Mouse (Mus musculus) hindbrain, embryonic 11.5 days (tissue): ENCODE measurements around the gene Cd40. TPM values are rescaled to one million over a fixed set of nuclear protein-coding genes. Genes with fewer than 3 reads are reported as not detected.

ENCODE experiments used
- ATAC-seq: fragments of 200-750 bp; cut with Nextera tagmentation; 2 replicates; pipeline ENCODE4 v1.8.0; 2017; ENCODE audit warnings: mild to moderate bottlenecking, moderate TSS enrichment, moderate library complexity; ENCODE audit not compliant: low FRiP score
- DNase-seq: peaks from one replicate; pipeline ENCODE4 v3.0.0-alpha.2; 2015; ENCODE audit warnings: low spot score
- H3K27ac ChIP-seq: fragments of 300-500 bp; sonication (generic); 2 replicates; pipeline ENCODE4 v1.5.1; 2014; ENCODE audit warnings: mild to moderate bottlenecking, low read depth, low read length
- H3K27me3 ChIP-seq: fragments of 300-500 bp; sonication (generic); 2 replicates; pipeline ENCODE4 v1.6.1; 2014; ENCODE audit warnings: mild to moderate bottlenecking, low read length, moderate library complexity, mixed read lengths; ENCODE audit not compliant: control insufficient read depth, insufficient read depth
- H3K36me3 ChIP-seq: fragments of 300-500 bp; sonication (generic); 2 replicates; pipeline ENCODE4 v1.6.1; 2014; ENCODE audit warnings: mild to moderate bottlenecking, low read length, moderate library complexity, mixed read lengths; ENCODE audit not compliant: control insufficient read depth, insufficient read depth
- H3K4me1 ChIP-seq: fragments of 300-500 bp; sonication (generic); replicated peaks from 2 replicates; pipeline ENCODE4 v1.6.1; 2014; ENCODE audit warnings: low read length, mixed read lengths; ENCODE audit not compliant: control insufficient read depth, insufficient read depth
- H3K4me2 ChIP-seq: fragments of 300-500 bp; sonication (generic); replicated peaks from 2 replicates; pipeline ENCODE4 v1.6.1; 2014; ENCODE audit warnings: mild to moderate bottlenecking, low read depth, low read length
- H3K4me3 ChIP-seq: fragments of 300-500 bp; sonication (generic); 2 replicates; pipeline ENCODE4 v1.5.1; 2014; ENCODE audit warnings: low read depth, low read length
- H3K9ac ChIP-seq: fragments of 300-500 bp; sonication (generic); 2 replicates; pipeline ENCODE4 v1.6.1; 2014; ENCODE audit warnings: low read depth, low read length
- H3K9me3 ChIP-seq: fragments of 300-500 bp; sonication (generic); 2 replicates; pipeline ENCODE4 v1.6.1; 2016; ENCODE audit warnings: low read length; ENCODE audit not compliant: control insufficient read depth
- WGBS: fragments of 180-500 bp; shearing (Covaris S2); extraction: QIAGEN DNeasy Blood & Tissue Kit; methylation state at CpG from one replicate; pipeline ENCODE4 v1.1.7; 2014; 5-methylcytosine and 5-hydroxymethylcytosine counted together
- polyA plus RNA-seq: library from polyadenylated mRNA; unstranded; fragments of >200 nt; fragmentation: Nextera tagmentation; extraction: Ambion mirVana; gene quantifications from 2 replicates; pipeline ENCODE4 v1.2.1, GENCODE M21; 2014

Cd40 gene
- polyA plus RNA-seq, 1 experiment from 2014 or later = 4.9 TPM

- Histone ChIP-seq H3K4me3 (no peak overlapping the region), H3K36me3 (no peaks in the 10 kb centered on the region), H3K27me3 (no peaks in the 10 kb centered on the region), H3K4me2 (no peak overlapping the region), H3K4me1 (no peaks in the 10 kb centered on the region; the same call in 1 of the 2 replicates), H3K27ac (peak overlapping the region; percentile 19; the same call in 1 of the 2 replicates), H3K9ac (no peak overlapping the region; the same call in 1 of the 2 replicates), H3K9me3 (no peaks in the 10 kb centered on the region)
- no peak for DNase-seq
- WGBS = 46% methylated on average over 2 of the region's 2 CpGs
- peak; percentile 14; the same call in 1 of the 2 replicates for ATAC-seq
Observed at GRCm38 (mm10) chr2:165043729-165044128, 11.7 kb upstream of the Cd40 start.

GRCm38 (mm10) chr2:165049044-165049443, 6.4 kb upstream of the Cd40 start:
- ATAC-seq (no peak), DNase-seq (no peak)
- WGBS = 44% methylated on average over 5 of the region's 5 CpGs
- Histone ChIP-seq H3K9ac (no peak overlapping the region), H3K27ac (no peak overlapping the region), H3K4me3 (no peak overlapping the region), H3K27me3 (no peaks in the 10 kb centered on the region), H3K4me2 (no peak overlapping the region), H3K9me3 (no peaks in the 10 kb centered on the region), H3K36me3 (no peaks in the 10 kb centered on the region), H3K4me1 (no peaks in the 10 kb centered on the region)

- ATAC-seq = no peak
- Histone ChIP-seq H3K9ac (no peak overlapping the region), H3K27me3 (no peaks in the 10 kb centered on the region), H3K4me1 (no peaks in the 10 kb centered on the region), H3K36me3 (no peaks in the 10 kb centered on the region), H3K4me3 (no peak overlapping the region), H3K4me2 (no peak overlapping the region), H3K9me3 (no peaks in the 10 kb centered on the region), H3K27ac (no peak overlapping the region)
- DNase-seq = no peak
- WGBS = 87% methylated on average over 18 of the region's 18 CpGs
Observed at GRCm38 (mm10) chr2:165050826-165051548, 4.4 kb upstream of the Cd40 start.

- DNase-seq (no peak), ATAC-seq (no peak)
- H3K9ac ChIP-seq = no peak overlapping the region
- WGBS = 59% methylated on average over 11 of the region's 11 CpGs
- 0 out of 2 replicates have a peak, but pooled peaks cover under 1% of the 10 kb centered on the region for H3K27me3 ChIP-seq
- H3K4me2 ChIP-seq = no peak overlapping the region
- H3K4me1 ChIP-seq = no peaks in the 10 kb centered on the region
- H3K27ac ChIP-seq = no peak overlapping the region
- H3K9me3 ChIP-seq = no peaks in the 10 kb centered on the region
- H3K36me3 ChIP-seq = no peaks in the 10 kb centered on the region
- H3K4me3 ChIP-seq = no peak overlapping the region
Observed at GRCm38 (mm10) chr2:165051566-165051965, 3.9 kb upstream of the Cd40 start.

- DNase-seq = no peak
- no peak for ATAC-seq
- WGBS = 8% methylated on average over 7 of the region's 7 CpGs
- Histone ChIP-seq H3K4me1 (no peaks in the 10 kb centered on the region), H3K36me3 (no peaks in the 10 kb centered on the region), H3K27me3 (0 out of 2 replicates have a peak, but pooled peaks cover 2% of the 10 kb centered on the region), H3K9ac (0 out of 2 replicates have a peak overlapping the region, but pooled peaks have one; percentile 15), H3K27ac (no peak overlapping the region), H3K4me2 (peak overlapping the region; percentile 31), H3K4me3 (peak overlapping the region; percentile 12; the same call in 1 of the 2 replicates), H3K9me3 (no peaks in the 10 kb centered on the region)
Observed at GRCm38 (mm10) chr2:165055905-165056304, 478 bp downstream of the Cd40 start.

GRCm38 (mm10) chr2:165056377-165057085, 1.1 kb downstream of the Cd40 start:
- Histone ChIP-seq H3K27ac (no peak overlapping the region), H3K4me3 (no peak overlapping the region), H3K4me1 (no peaks in the 10 kb centered on the region), H3K9me3 (no peaks in the 10 kb centered on the region), H3K27me3 (0 out of 2 replicates have a peak, but pooled peaks cover 2% of the 10 kb centered on the region), H3K36me3 (no peaks in the 10 kb centered on the region), H3K9ac (no peak overlapping the region), H3K4me2 (no peak overlapping the region)
- ATAC-seq = no peak
- 81% methylated on average over 14 of the region's 14 CpGs for WGBS
- DNase-seq = no peak

- Histone ChIP-seq H3K4me1 (no peaks in the 10 kb centered on the region), H3K27me3 (0 out of 2 replicates have a peak, but pooled peaks cover 2% of the 10 kb centered on the region), H3K4me2 (no peak overlapping the region)
Observed at GRCm38 (mm10) chr2:165059961-165060360, 4.5 kb downstream of the Cd40 start.

GRCm38 (mm10) chr2:165061638-165062433, 6.4 kb downstream of the Cd40 start:
- DNase-seq = no peak

More at GRCm38 (mm10) chr2:165059961-165060360, 4.5 kb downstream of the Cd40 start:
- no peak overlapping the region for H3K27ac ChIP-seq
- H3K9ac ChIP-seq = no peak overlapping the region
- no peak overlapping the region for H3K4me3 ChIP-seq
- no peaks in the 10 kb centered on the region for H3K36me3 ChIP-seq
- no peaks in the 10 kb centered on the region for H3K9me3 ChIP-seq
- DNase-seq (no peak), ATAC-seq (no peak)
- WGBS = 95% methylated on average over 4 of the region's 4 CpGs

More at GRCm38 (mm10) chr2:165061638-165062433, 6.4 kb downstream of the Cd40 start:
- Histone ChIP-seq H3K9me3 (no peaks in the 10 kb centered on the region), H3K9ac (no peak overlapping the region), H3K4me3 (no peak overlapping the region), H3K27ac (no peak overlapping the region), H3K27me3 (no peaks in the 10 kb centered on the region), H3K36me3 (no peaks in the 10 kb centered on the region), H3K4me1 (no peaks in the 10 kb centered on the region), H3K4me2 (no peak overlapping the region)
- ATAC-seq = no peak
- WGBS = 88% methylated on average over 16 of the region's 16 CpGs
